Mouse (Mus musculus) liver, adult 2 months (tissue): ENCODE results near the gene Mfsd8.
"Not testable (repeated sequence)": the region's sequence is repeated elsewhere in the genome, so short reads cannot be mapped to it uniquely, and the experiment has no call there.

ENCODE experiments used
- CTCF ChIP-seq: fragments of 200-500 bp; IDR thresholded peaks from 2 replicates; pipeline ENCODE4 v1.5.1; 2011; ENCODE audit warnings: low read depth, low read length, control low read depth
- POLR2A ChIP-seq: fragments of 200-500 bp; IDR thresholded peaks from 2 replicates; pipeline ENCODE4 v1.6.1; 2011; ENCODE audit warnings: low read length, control low read depth; ENCODE audit not compliant: insufficient read depth; ENCODE audit errors: extremely low read depth

DNA sequence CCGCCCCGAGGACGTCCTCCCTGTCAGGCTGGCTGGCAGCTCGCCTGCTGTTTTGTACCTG, 101 bp upstream of the Mfsd8 start, which contains the start of gene Abhd18:
- TF ChIP-seq CTCF, POLR2A: not testable (repeated sequence)
